Mouse (Mus musculus): ENCODE results near the gene Reg2. TPM values are rescaled to one million over a fixed set of nuclear protein-coding genes. Genes with fewer than 3 reads are reported as not detected.

Gene Reg2
- polyA plus RNA-seq, 1 experiment from 2014 or later, result not detected

Other genes with a start within 250 kb of the Reg2 start
- gene Reg3b, start 25.0 kb upstream of the Reg2 start, polyA plus RNA-seq (2016; fragmentation: Nextera tagmentation; extraction: Ambion mirVana), result not detected in 2 replicates
- gene Reg3d, start 16.8 kb upstream of the Reg2 start, polyA plus RNA-seq (2016; fragmentation: Nextera tagmentation; extraction: Ambion mirVana), result not detected in 2 replicates
- not detected in 2 replicates for gene Reg3a, start 14.9 kb upstream of the Reg2 start, polyA plus RNA-seq (2016; fragmentation: Nextera tagmentation; extraction: Ambion mirVana)
- not detected in 2 replicates for gene Reg1, start 27.1 kb downstream of the Reg2 start, polyA plus RNA-seq (2016; fragmentation: Nextera tagmentation; extraction: Ambion mirVana)
- not detected in 2 replicates for gene Reg3g, start 73.2 kb downstream of the Reg2 start, polyA plus RNA-seq (2016; fragmentation: Nextera tagmentation; extraction: Ambion mirVana)

All from limb, embryonic 12.5 days (tissue).